Mouse (Mus musculus) midbrain, embryonic 11.5 days (tissue): Measurements from ENCODE around the gene Cbl. TPM values are rescaled to one million over a fixed set of nuclear protein-coding genes. Genes with fewer than 3 reads are reported as not detected.

ENCODE experiments used
- ATAC-seq: fragments of 200-750 bp; cut with Nextera tagmentation; 2 replicates; pipeline ENCODE4 v1.8.0; 2017; ENCODE audit warnings: moderate TSS enrichment, moderate library complexity; ENCODE audit not compliant: low FRiP score
- DNase-seq: peaks from one replicate; pipeline ENCODE4 v3.0.0; 2015; ENCODE audit warnings: low spot score; ENCODE audit errors: missing footprints
- H3K27ac ChIP-seq: fragments of 300-500 bp; sonication (generic); 2 replicates; pipeline ENCODE4 v1.5.1; 2014; ENCODE audit warnings: low read depth, low read length
- H3K27me3 ChIP-seq: fragments of 300-500 bp; sonication (generic); 2 replicates; pipeline ENCODE4 v1.6.1; 2014; ENCODE audit warnings: mild to moderate bottlenecking, low read length, moderate library complexity, mixed read lengths; ENCODE audit not compliant: control insufficient read depth, insufficient read depth
- H3K36me3 ChIP-seq: fragments of 300-500 bp; sonication (generic); 2 replicates; pipeline ENCODE4 v1.6.1; 2014; ENCODE audit warnings: mild to moderate bottlenecking, low read length, moderate library complexity, mixed read lengths; ENCODE audit not compliant: control insufficient read depth, insufficient read depth
- H3K4me1 ChIP-seq: fragments of 300-500 bp; sonication (generic); 2 replicates; pipeline ENCODE4 v1.6.1; 2014; ENCODE audit warnings: low read length; ENCODE audit not compliant: control insufficient read depth, insufficient read depth
- H3K4me2 ChIP-seq: fragments of 300-500 bp; sonication (generic); 2 replicates; pipeline ENCODE4 v1.6.1; 2014; ENCODE audit warnings: mild to moderate bottlenecking, moderate library complexity
- H3K4me3 ChIP-seq: fragments of 300-500 bp; sonication (generic); 2 replicates; pipeline ENCODE4 v1.5.1; 2014; ENCODE audit warnings: low read depth, low read length
- H3K9ac ChIP-seq: fragments of 300-500 bp; sonication (generic); 2 replicates; pipeline ENCODE4 v1.6.1; 2014; ENCODE audit warnings: low read length
- H3K9me3 ChIP-seq: fragments of 300-500 bp; sonication (generic); 2 replicates; pipeline ENCODE4 v1.6.1; 2016; ENCODE audit warnings: low read length; ENCODE audit not compliant: control insufficient read depth
- WGBS: fragments of 180-500 bp; shearing (Covaris S2); extraction: QIAGEN DNeasy Blood & Tissue Kit; methylation state at CpG from one replicate; pipeline ENCODE4 v1.1.7; 2014; 5-methylcytosine and 5-hydroxymethylcytosine counted together
- polyA plus RNA-seq: library from polyadenylated mRNA; unstranded; fragments of >200 nt; fragmentation: Nextera tagmentation; extraction: Ambion mirVana; gene quantifications from 2 replicates; pipeline ENCODE4 v1.2.1, GENCODE M21; 2014

Gene Cbl
- polyA plus RNA-seq, 1 experiment from 2014 or later, result 20.9 TPM

- Histone ChIP-seq H3K9ac (peak overlapping the region; percentile 44; the same call in 1 of the 2 replicates), H3K4me2 (peak overlapping the region; percentile 34; the same call in 1 of the 2 replicates), H3K9me3 (no peaks in the 10 kb centered on the region), H3K4me1 (peaks cover 40% of the 10 kb centered on the region), H3K27me3 (no peaks in the 10 kb centered on the region), H3K27ac (no peak overlapping the region), H3K4me3 (no peak overlapping the region), H3K36me3 (peaks cover 5% of the 10 kb centered on the region; the same call in 1 of the 2 replicates)
- 81% methylated on average over 31 of the region's 31 CpGs for WGBS
- ATAC-seq (no peak), DNase-seq (no peak)
Observed at GRCm38 (mm10) chr9:44108269-44109055, 125.4 kb downstream of the Cbl start.

- no peak overlapping the region; the same call in 1 of the 2 replicates for H3K27ac ChIP-seq
- peak overlapping the region; percentile 34 for H3K4me2 ChIP-seq
- peak; percentile 25; the same call in 1 of the 2 replicates for ATAC-seq
- H3K9ac ChIP-seq, result peak overlapping the region; percentile 44
- WGBS, result 27% methylated on average over 25 of the region's 25 CpGs
- H3K4me1 ChIP-seq, result peaks cover 40% of the 10 kb centered on the region
- no peak overlapping the region; the same call in 1 of the 2 replicates for H3K4me3 ChIP-seq
- peaks cover 5% of the 10 kb centered on the region; the same call in 1 of the 2 replicates for H3K36me3 ChIP-seq
- DNase-seq, result peak; percentile 96
- H3K27me3 ChIP-seq, result no peaks in the 10 kb centered on the region
- no peaks in the 10 kb centered on the region for H3K9me3 ChIP-seq
Observed at GRCm38 (mm10) chr9:44107557-44108179, 126.2 kb downstream of the Cbl start.

GRCm38 (mm10) chr9:44107110-44107509 is 126.7 kb downstream of the Cbl start, which contains the start of gene C1qtnf5:
C1qtnf5 (plus strand) TSS chr9:44107245.
- H3K9me3 ChIP-seq, result no peaks in the 10 kb centered on the region
- H3K4me3 ChIP-seq, result no peak within 1 kb of the TSS; the same call in 1 of the 2 replicates
- H3K36me3 ChIP-seq, result peaks cover 5% of the 10 kb centered on the region; the same call in 1 of the 2 replicates
- H3K27ac ChIP-seq, result no peak within 1 kb of the TSS; the same call in 1 of the 2 replicates
- peak within 1 kb of the TSS; percentile 44 for H3K9ac ChIP-seq
- peak within 1 kb of the TSS; percentile 34 for H3K4me2 ChIP-seq
- 23% methylated on average over 8 of the region's 8 CpGs for WGBS
- ATAC-seq (peak; percentile 33; the same call in 1 of the 2 replicates), DNase-seq (no peak)
- no peaks in the 10 kb centered on the region for H3K27me3 ChIP-seq
- peaks cover 42% of the 10 kb centered on the region for H3K4me1 ChIP-seq

GRCm38 (mm10) chr9:44106596-44106995 is 127.3 kb downstream of the Cbl start:
- WGBS, result 58% methylated on average over 4 of the region's 4 CpGs
- Histone ChIP-seq H3K9ac (no peak overlapping the region), H3K4me1 (peaks cover 45% of the 10 kb centered on the region), H3K4me2 (peak overlapping the region; percentile 11; the same call in 1 of the 2 replicates), H3K27me3 (no peaks in the 10 kb centered on the region), H3K9me3 (no peaks in the 10 kb centered on the region), H3K36me3 (peaks cover 5% of the 10 kb centered on the region; the same call in 1 of the 2 replicates), H3K27ac (no peak overlapping the region), H3K4me3 (no peak overlapping the region)
- no peak for DNase-seq
- ATAC-seq, result no peak

GRCm38 (mm10) chr9:44106182-44106581 is 127.7 kb downstream of the Cbl start:
- 97% methylated on average over 7 of the region's 7 CpGs for WGBS

GRCm38 (mm10) chr9:44105781-44106180 is 128.1 kb downstream of the Cbl start:
- H3K27ac ChIP-seq, result no peak overlapping the region
- no peaks in the 10 kb centered on the region for H3K27me3 ChIP-seq
- ATAC-seq (no peak), DNase-seq (no peak)
- no peak overlapping the region for H3K9ac ChIP-seq
- no peak overlapping the region for H3K4me3 ChIP-seq
- peaks cover 5% of the 10 kb centered on the region; the same call in 1 of the 2 replicates for H3K36me3 ChIP-seq
- H3K4me1 ChIP-seq, result peaks cover 46% of the 10 kb centered on the region
- H3K9me3 ChIP-seq, result no peaks in the 10 kb centered on the region
- H3K4me2 ChIP-seq, result no peak overlapping the region
- 85% methylated on average over 10 of the region's 10 CpGs for WGBS

More at GRCm38 (mm10) chr9:44106182-44106581, 127.7 kb downstream of the Cbl start:
- H3K4me1 ChIP-seq, result peaks cover 46% of the 10 kb centered on the region
- no peak for ATAC-seq
- no peaks in the 10 kb centered on the region for H3K27me3 ChIP-seq
- H3K36me3 ChIP-seq, result peaks cover 5% of the 10 kb centered on the region; the same call in 1 of the 2 replicates
- no peak overlapping the region for H3K4me3 ChIP-seq
- H3K9me3 ChIP-seq, result no peaks in the 10 kb centered on the region
- H3K9ac ChIP-seq, result no peak overlapping the region
- DNase-seq, result no peak
- H3K27ac ChIP-seq, result no peak overlapping the region
- H3K4me2 ChIP-seq, result no peak overlapping the region

GRCm38 (mm10) chr9:44104881-44105280 is 129.0 kb downstream of the Cbl start:
- Histone ChIP-seq H3K4me3 (no peak overlapping the region), H3K4me1 (peaks cover 39% of the 10 kb centered on the region), H3K4me2 (no peak overlapping the region), H3K36me3 (peaks cover 5% of the 10 kb centered on the region; the same call in 1 of the 2 replicates), H3K27me3 (no peaks in the 10 kb centered on the region), H3K9ac (no peak overlapping the region), H3K27ac (no peak overlapping the region), H3K9me3 (no peaks in the 10 kb centered on the region)
- 89% methylated on average over 7 of the region's 7 CpGs for WGBS
- no peak for DNase-seq
- no peak for ATAC-seq

GRCm38 (mm10) chr9:44101490-44101889 is 132.4 kb downstream of the Cbl start, which contains the start of gene Mfrp:
Mfrp (plus strand) TSS chr9:44101729.
- H3K4me1 ChIP-seq, result peaks cover 15% of the 10 kb centered on the region
- no peak within 1 kb of the TSS for H3K9ac ChIP-seq
- H3K27ac ChIP-seq, result no peak within 1 kb of the TSS
- no peaks in the 10 kb centered on the region for H3K27me3 ChIP-seq
- H3K4me2 ChIP-seq, result no peak within 1 kb of the TSS
- ATAC-seq (no peak), DNase-seq (no peak)
- H3K36me3 ChIP-seq, result peaks cover 5% of the 10 kb centered on the region; the same call in 1 of the 2 replicates
- WGBS, result 33% methylated on average over 9 of the region's 9 CpGs
- no peak within 1 kb of the TSS for H3K4me3 ChIP-seq
- no peaks in the 10 kb centered on the region for H3K9me3 ChIP-seq
